Mouse (Mus musculus): Measurements from ENCODE around the gene Ank3.

Ank3 gene

GRCm38 (mm10) chr10:70065191-70065590 lies 666.6 kb downstream of the Ank3 start:
- peak; percentile 83 for DNase-seq (ENCODE audit: low spot score)

DNA sequence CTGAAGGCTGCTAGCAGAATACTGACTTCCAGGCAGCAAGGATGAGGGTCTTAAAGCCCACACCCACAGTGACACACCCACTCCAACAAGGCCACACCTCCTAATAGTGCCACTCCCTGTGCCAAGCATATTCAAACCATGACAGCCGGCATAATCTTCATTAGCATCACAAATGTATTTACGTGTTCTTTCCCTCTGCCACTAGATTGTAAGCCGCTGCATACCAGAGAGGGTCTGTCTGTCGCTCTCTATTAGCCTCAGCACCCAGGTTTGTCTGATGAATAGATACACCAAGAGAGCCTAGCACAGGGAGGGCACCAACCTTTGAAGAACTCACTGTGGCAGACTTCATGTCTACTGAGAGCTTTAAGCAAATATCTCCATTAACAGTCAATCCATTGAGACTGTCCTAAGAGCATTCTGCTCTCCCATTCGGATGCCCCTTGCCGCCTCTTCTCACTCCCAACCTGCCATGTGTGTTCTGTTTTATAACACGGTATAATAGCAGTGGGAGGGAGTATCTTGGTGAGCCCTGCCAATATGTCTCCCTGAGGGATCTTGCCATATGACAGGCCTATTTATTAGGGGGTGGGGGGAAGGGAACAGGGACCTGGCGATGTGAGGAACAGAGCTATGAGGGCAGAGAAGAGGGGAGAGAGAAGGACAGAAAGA lies 668.1 kb downstream of the Ank3 start:
- DNase-seq (ENCODE audit: low spot score), result peak; percentile 62

- peak; percentile 62 for DNase-seq (ENCODE audit: low spot score)
These were observed 668.9 kb downstream of the Ank3 start for GRCm38 (mm10) chr10:70067169-70068115.

DNA sequence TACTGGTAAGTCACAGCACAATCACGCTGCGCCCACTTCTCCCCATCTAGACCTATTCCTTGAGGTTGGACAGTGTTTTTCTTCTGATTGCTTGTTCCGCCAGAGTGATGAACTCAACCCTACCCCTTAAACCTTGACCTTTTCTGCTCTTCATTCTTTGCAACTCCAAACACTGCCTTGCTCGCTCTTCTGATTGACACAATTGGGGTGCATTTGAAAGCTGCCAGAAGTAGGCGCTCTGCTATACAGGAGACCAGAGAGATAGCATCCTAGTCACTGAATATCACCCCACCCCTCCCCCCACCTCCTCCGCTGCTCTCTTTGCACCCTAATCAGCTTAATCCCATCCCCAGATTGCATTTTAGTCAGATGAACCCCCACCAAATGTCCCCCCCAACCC lies 670.7 kb downstream of the Ank3 start:
- no peak for DNase-seq (ENCODE audit: low spot score)

GRCm38 (mm10) chr10:70071334-70071733 lies 672.8 kb downstream of the Ank3 start:
- DNase-seq (ENCODE audit: low spot score), result no peak
